Mouse (Mus musculus) heart, postnatal 36 days (tissue): ENCODE results near the gene Has1. TPM values are rescaled to one million over a fixed set of nuclear protein-coding genes. Genes with fewer than 3 reads are reported as not detected.

Source experiments
- DNase-seq, 2 experiments: peaks; one replicate each; pipeline ENCODE4 v3.0.0; 2021 to 2022
- intact Hi-C: fragments of 180-260 bp; cut with DNase I; formaldehyde crosslinking; loops from one replicate; pipeline ENCODE4 v1.15.1; 2025
- total RNA-seq, 2 experiments: library from RNA; stranded (reverse); gene quantifications; 2 replicates each; pipeline ENCODE4 v1.2.3; 2021

Gene Has1
- under 1 TPM in 1 of 2 experiments, not detected in 1; 0.42 TPM for total RNA-seq

DNA sequence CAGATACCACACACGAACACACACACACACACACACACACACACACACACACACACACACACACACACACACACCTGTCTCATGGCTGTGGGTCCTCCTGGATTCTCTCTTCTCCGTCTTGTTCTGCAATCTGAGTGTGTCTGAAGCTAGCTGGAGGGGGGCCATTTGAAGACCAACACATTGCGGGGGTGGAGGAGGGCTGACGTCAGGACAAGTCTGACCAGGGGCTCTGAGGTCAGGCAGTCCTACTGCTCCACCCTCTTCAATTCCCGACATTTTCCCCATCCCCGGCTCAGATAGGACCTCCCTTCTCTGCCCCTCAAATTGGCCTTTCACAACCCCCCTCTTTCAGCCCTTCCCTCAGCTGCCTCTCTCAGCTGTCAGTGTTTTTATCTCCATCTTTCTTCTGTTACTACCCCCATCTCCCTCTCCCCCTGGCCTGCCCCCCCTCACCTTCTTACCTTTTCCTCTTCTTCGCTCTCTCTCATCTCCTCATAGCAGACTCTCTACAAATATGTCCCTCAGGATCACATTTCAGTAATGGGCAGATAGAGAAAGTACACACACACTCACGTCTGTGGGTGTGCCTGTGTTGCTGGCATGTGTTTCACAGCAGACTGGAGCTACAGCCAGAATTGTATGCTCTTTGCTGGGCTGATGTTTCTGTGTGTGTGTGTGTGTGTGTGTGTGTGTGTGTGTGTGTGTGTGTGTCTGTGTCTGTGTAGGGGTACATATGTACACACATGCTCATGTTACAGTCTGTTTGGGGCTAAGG lies at the start of gene Has1:
Gene Has1 (minus strand): TSS at position 142 of the 775 bp plus-strand sequence.
- no peak for DNase-seq
- intact Hi-C loops, result no loop called here

DNA sequence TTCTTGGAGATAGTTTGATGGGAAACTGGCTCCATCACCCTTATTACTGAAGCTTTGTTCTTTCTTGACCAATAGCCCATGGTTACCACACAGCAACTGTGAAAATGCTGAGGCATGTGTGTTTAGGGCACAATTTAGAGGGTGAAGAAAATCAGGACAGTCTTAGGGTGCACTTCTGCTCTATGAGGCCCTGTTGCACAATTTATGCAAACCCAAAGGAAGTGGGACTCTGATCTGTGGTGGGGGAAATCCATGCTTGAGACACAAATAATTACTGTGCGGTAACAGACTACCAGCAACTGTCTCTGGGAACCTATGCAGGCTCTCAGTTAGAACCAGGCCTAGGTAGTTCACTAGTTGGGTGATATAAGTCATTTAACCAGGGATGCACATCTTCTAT lies 45.8 kb upstream of the Has1 start:
- intact Hi-C loops, result no loop called here
- DNase-seq, result no peak

DNA sequence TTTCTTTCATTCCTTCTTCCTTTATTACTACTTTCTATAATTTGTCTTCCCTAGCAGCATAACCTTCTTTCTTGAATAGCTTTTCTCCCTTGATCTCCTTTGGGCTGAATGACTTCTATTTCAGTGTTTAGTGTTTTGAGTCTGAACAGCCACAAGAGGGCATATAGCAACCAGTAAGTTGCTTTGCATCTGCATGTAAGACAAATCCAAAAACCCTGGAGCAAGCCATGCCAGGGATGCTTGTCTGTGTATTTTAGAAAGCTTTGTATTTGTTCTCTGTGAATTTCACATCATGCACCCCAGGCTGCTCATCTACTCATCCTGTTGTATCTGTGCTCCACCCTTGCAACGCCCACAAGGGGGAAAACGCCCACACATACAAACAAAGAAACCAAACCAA lies 44.3 kb upstream of the Has1 start:
- intact Hi-C loops, result loop anchor here (5.0 kb wide), 1 partner anchor 57 kb away; no protein-coding TSS in a partner anchor

DNA sequence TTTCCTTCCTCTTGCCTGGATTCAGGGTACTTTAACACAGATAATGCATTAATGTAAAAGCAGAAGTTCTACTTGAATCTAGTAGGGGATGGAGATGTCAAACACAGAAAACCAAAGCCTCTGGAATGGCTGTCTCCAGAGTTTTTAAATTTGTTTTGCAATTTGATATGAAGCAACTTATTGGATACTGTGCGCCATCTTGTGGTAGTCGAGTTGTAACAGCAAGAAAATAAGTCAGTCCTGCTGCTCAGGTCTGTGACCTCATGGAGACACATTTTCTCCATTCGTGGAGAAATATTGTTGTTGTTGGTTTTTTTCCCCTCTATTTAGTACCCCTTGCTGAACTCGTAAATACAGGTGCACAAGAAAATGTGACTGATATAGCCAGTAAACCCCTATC lies 41.0 kb upstream of the Has1 start:
- intact Hi-C loops, result loop anchor here (1.0 to 5.0 kb wide), 2 partner anchors 54 to 130 kb away; no protein-coding TSS in a partner anchor
- DNase-seq, result peak; percentile 21 to 26

More for the DNA sequence above, 44.3 kb upstream of the Has1 start:
- DNase-seq, result no peak

DNA sequence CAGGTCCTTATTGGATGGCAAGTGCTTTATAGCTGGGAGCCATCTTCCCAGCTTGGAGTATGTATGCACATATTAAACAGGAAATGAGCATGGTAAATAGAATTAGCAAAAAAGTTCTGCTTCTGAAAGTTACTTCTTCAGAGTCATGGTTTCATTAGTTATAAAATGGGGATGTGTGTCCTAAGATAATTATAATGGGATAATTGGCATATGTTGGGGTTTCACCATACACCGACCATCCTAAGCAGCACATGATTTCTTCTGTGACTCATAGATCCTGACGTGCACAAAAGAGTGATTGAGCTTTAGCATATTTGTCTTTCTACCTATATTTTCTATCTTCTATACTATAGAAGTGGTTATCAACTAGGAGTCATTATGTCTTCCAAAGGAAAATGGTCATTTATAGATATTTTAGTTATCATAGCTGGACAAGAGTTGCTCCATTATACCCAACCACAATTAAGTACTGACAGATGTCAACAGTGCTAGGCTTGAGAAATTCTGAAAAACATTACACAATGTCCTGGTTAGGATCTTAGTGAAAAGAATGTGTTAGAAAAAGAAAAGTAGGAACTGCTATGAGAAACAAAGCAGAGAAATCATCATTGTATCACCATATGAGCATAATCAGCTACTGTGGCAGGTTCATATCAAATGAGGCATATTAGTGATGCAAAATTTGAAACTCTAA lies 34.9 kb upstream of the Has1 start:
- intact Hi-C loops, result no loop called here
- DNase-seq, result no peak

DNA sequence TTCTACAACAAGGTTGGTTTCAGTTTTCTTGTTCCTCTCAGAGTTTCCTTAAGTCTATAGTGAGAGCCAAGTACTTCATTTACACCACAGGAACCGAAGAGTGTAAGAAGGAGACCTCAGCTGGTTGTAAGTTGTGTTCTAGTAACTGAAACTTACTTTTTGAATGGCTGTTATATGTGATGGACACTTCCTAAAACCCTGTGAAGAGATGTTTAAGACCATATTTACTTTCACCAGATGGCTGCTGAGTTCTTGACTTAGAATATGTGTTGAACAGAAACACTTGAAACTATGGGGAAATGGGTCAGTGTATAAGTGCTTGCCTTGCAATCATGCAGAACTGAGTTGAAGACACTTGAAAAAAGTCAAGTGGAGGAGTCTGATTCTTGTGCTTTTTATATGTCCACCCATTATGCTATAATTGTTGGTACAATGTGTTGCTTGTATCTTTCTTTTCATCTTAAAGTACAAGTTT lies 32.8 kb upstream of the Has1 start, which contains the start of the genes Fpr2 and Fpr3:
Gene Fpr2 (plus strand): TSS at position 51 of the 475 bp plus-strand sequence.
Gene Fpr3 (plus strand): TSS at position 79 of the 475 bp plus-strand sequence.
- no peak for DNase-seq
- intact Hi-C loops, result no loop called here

DNA sequence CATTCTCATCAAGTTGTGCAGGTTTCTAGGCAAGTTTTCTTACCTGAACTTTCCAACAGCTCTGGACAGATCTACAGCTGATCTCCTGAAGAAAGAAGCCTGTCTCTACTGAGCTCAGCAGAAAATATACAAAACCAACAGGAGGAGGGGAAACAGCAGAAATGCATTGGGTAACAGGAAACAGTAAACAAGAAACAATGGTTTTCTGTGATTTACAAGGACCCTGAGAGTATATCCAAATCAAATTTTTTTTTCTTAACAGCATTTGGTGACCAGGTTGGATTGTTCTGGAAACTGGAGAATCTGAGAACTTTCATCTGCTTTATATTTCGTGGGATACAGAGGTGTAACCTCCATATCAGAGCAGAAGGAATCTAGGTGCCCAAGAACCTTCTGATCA lies 28.8 kb upstream of the Has1 start, which contains the start of gene Fpr1:
Gene Fpr1 (minus strand): TSS at position 101 of the 400 bp plus-strand sequence.
- intact Hi-C loops, result no loop called here

DNA sequence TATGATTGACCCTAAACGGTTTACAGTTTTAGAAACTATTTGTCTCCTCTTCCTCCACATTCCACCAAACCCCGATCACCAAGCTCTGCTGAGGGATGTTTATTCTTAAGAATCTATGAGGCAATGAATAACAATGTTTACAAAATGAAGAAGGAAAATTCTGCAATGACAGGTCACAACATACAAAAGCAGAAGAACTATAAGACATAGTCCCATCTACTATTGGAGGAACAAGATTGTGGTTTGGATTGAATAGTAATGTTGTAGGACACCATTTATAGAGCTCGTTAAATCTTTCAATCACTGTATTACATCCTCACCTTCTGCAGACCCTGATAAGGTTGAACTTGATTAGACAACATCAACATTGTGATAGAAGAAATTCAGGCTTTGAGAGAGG lies 27.7 kb upstream of the Has1 start:
- intact Hi-C loops, result no loop called here
- no peak for DNase-seq

More for the DNA sequence above, 28.8 kb upstream of the Has1 start, which contains the start of gene Fpr1:
- DNase-seq, result no peak

DNA sequence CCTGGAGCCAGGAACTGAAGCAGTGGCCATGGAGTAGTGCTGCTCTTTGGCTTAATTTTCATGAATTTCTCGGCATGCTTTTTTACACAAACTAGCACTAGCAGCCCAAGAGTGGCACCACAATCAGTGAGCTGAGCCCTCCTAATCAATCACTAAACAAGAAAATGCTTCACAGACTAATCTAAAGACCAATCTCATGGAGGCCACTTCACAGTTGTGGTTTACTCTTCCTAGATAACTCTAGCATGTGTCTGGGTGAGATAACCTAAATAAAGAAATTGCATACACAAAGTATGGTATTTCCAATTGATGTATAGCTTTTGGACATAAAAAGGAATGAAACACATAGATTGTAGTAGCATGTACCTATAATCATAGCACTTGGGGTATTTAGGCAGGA lies 24.3 kb upstream of the Has1 start:
- DNase-seq, result no peak
- intact Hi-C loops, result no loop called here

DNA sequence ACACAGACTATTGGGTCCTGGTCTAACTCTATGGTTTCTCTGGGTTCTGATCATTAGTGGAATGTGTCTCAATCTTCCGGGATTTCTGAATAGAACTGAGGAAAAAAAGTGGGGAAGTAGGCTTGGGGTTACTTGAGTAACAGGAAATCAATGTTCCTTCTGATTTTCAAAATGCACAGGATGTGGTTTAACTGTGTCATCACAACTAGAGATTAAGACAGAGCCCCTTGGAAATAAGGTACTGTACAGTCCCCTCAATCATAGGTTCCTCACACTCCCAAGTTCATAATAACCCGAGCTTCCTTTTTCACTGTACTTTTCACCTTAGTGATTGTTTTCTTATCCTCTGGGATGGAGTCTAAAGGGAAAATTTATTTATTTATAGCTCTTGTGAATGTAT lies 16.7 kb upstream of the Has1 start:
- intact Hi-C loops, result no loop called here
- DNase-seq, result no peak

DNA sequence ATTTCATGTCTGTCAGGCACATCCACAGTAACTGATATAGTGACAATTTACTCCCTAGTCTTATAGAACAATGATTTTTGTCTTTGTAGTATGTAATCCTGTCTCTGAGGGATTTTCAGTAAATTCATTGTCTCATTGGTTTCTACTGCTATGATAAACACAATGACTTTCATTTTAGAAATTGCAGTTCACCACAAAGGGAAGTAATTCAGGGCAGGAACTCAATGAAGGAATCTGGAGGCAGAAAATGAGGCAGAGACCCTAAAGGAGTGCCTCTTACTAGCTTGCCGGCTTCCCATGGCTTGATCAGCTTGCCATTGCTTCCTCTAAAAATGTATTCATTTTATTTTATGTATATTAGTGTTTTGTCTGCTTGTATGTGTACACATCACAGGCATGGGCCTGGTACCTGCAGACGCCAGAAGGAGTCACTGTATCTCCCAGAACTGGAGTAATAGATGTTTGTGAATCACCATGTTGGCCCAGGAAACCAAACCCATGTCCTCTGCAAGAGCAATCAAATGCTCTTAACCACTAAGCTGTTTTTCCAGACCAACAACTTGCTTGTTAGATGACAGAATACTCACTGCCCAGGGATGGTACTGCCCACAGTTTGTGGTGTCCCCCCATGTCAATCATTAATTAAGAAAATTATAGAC lies 16.0 kb upstream of the Has1 start:
- no peak for DNase-seq
- intact Hi-C loops, result no loop called here

DNA sequence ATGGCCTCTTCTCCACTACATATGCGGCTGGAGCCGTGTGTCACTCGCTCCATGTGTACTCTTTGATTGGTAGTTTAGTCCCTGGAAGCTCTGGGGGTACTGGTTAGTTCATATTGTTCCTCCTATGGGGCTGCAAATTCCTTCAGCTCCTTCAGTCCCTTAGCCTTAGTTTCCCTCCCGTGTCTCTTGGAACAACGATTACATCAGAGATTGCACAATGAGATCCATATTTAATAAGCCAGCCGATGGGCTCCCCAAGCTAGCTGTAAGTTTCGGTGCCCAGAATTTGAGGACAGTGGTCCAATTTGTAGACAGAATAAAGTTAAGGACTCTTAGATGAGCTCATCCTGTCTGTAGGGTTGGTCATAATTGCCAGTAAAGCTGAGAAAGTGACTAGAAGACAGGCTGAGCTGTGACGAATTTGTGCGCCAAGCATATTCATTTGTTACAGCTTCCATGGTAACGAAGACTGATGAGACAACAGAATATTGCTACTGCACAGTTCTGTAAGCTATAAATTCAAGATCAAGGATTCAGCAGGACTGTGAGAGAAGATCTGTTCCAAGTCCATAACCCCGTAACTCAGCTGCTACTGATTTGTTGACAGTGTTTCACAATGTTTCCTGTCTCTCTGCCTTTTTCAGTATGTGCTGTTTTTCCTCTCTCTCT lies 11.9 kb upstream of the Has1 start:
- intact Hi-C loops, result no loop called here

DNA sequence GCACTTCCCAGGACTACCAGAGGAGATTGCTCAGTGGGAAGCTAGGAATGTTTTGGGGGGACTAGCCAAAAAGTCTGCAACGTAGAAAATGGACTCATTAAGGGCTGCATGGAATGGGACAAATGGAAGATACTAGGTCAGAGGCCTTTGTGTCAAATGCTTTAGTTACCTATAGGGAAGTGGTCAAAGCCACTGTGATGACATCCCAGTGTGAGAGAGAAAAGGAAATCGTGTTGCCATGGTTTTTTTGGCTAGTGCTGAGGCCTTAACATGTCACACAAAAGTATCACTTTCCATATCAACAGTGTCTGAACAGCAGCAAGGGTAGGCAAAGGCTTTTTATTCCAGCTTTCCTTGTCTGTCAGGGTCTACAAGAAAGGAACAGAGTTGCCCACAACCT lies 10.2 kb upstream of the Has1 start:
- intact Hi-C loops, result no loop called here
- DNase-seq, result no peak

More for the DNA sequence above, 11.9 kb upstream of the Has1 start:
- peak in 1 of 2 experiments; percentile 20 for DNase-seq

DNA sequence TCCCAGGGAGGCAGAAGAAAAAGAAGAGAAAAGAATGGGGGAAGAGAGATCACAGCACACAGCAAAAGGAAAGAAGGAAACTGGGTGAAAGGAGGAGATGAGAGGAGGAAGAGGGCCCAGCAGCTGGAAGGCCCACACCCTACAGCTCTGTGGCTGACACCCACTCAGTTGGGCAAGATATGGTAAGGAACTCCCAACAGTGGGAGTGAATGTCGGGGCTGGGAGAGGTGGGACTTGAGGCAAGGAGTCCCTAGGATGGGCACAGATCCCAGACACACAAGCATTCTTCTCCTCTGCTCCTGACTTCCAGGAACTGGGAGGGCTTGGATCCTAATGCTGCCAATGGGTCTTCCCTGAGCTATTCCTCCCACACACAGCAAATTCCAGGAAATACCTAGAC lies 7.4 kb upstream of the Has1 start:
- peak in 1 of 2 experiments; percentile 12 for DNase-seq
- intact Hi-C loops, result no loop called here

DNA sequence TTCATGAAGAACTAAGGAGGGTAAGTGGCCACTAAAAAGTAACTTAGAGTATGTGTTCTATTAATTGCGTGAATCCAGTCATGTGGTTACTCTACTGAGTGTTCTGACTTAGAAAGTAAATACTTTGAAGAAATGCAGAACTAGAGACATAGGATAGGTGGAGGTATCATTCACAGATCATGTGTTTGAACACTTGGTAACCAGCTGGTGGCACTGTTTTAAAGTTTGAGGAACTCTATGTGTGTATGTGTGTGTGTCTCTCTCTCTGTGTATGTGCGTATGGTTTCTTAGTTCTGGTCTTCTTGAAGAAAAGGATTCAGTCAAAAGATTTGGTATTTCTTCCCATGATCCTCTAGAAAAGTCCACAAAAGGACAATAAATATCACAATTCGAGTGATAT lies 5.1 kb upstream of the Has1 start:
- DNase-seq, result no peak
- intact Hi-C loops, result no loop called here

DNA sequence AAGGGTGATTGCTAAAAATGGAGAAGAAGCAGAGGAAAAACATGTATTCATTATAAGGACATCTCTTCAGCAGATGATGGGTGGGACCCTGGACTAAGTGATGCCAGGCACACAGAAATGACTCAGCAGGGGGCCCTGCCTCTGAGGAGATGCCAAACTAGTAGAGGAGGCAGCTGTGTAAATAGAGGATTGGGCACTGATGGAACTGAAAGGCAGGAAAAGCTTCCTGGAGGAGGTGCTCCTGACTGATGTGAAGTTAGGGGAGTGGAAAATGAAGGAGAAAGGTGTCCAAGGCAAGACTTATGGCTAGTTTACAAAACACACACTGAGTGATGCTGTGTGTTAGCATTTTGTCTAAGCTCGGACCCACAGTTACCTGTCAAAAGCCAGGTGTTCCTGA lies 2.4 kb upstream of the Has1 start:
- intact Hi-C loops, result no loop called here
- DNase-seq, result no peak

DNA sequence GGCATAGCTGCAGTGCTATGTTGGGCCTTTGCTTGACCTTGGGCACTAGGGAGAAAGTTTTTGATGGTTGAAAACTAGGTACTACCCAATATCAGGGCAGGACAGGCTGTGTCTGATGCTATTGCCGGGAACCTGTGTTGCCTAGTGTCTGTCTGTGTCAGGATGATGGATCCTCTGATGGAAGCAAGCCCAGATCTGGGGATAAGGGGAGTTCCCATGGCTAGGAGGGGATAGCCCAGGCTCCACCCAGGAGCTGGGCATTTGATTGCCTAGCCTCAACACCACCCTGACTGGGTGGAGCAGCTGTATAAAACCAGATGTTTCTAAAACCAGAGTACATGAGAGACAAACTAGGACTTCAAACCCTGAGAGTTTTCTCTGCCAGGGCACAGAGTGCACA lies 1.6 kb upstream of the Has1 start:
- intact Hi-C loops, result no loop called here
- no peak for DNase-seq

DNA sequence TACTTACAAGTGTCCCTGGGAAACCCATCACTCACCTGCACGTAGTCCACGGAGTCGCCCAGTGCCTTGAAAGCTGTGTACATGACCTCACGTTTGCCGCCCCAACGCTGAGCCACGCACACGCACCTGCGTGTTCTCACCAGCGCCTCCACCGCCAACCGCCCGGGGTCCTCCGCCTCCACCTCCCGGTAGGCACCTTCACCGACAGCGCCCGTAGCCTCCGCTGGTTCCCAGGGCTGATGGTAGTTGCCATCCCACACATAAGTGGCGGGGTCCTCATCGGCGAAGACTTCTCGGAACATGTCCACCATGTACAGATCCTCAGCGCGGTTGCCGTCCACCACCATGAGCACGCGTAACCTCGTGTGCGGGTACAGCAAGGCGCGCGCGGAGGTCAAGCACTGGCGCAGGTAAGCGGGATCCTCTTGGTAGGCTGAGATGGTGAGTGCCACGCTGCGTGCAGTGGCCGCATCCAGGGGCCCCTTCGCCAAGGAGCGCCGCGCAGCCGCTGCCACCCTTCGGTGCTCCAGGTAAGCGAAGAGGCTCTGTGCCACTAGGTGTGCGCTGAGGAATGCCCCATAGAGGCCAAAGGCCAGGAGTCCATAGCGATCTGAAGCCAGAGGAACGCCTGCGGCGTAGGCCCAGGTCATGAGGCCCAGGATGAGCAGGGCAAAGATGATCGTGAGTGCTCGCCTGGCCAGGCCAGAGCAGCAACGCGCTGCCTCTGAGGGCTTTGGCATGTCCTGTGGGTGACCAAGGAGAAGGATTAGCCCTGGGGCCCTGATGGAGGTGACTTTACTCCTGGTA lies 4.9 kb downstream of the Has1 start:
- DNase-seq, result no peak
- intact Hi-C loops, result no loop called here

DNA sequence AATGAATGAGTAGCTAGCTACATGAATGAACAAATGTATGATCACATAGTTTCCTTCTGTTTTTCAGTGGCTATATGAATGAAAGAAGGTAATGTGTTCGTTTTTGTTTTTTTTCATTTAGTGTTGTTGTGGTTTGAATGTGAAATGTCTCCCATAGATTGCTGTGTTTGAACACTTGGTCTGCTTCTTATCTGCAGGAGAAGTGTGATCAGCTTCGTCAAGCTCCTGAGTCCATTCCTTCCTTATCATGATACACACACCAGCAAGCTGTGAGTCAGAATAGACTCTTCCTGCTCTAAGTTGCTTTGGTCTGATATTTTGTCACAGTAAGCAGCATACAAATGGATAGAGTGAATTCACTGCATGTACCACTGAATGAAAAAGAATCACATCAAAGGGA lies 6.0 kb downstream of the Has1 start:
- intact Hi-C loops, result no loop called here
- no peak for DNase-seq
